Mouse (Mus musculus) limb, embryonic 13.5 days (tissue): Measurements from ENCODE around the gene Galntl5. TPM values are rescaled to one million over a fixed set of nuclear protein-coding genes. Genes with fewer than 3 reads are reported as not detected.

Source experiments
- ATAC-seq: fragments of 200-750 bp; cut with Nextera tagmentation; 2 replicates; pipeline ENCODE4 v1.8.0; 2017; ENCODE audit warnings: low read depth, moderate number of reproducible peaks, moderate TSS enrichment; ENCODE audit not compliant: low FRiP score
- H3K27ac ChIP-seq: fragments of 300-500 bp; sonication (generic); 2 replicates; pipeline ENCODE4 v1.5.1; 2015; ENCODE audit warnings: inconsistent platforms, mild to moderate bottlenecking, moderate library complexity
- H3K27me3 ChIP-seq: fragments of 300-500 bp; sonication (generic); 2 replicates; pipeline ENCODE4 v1.6.1; 2015; ENCODE audit warnings: mild to moderate bottlenecking, inconsistent platforms
- H3K36me3 ChIP-seq: fragments of 300-500 bp; sonication (generic); 2 replicates; pipeline ENCODE4 v1.6.1; 2015; ENCODE audit warnings: inconsistent platforms, mild to moderate bottlenecking, moderate library complexity
- H3K4me1 ChIP-seq: fragments of 300-500 bp; sonication (generic); 2 replicates; pipeline ENCODE4 v1.6.1; 2015; ENCODE audit warnings: inconsistent platforms
- H3K4me2 ChIP-seq: fragments of 300-500 bp; sonication (generic); replicated peaks from 2 replicates; pipeline ENCODE4 v1.6.1; 2015; ENCODE audit warnings: inconsistent platforms, mild to moderate bottlenecking, moderate library complexity
- H3K4me3 ChIP-seq: fragments of 300-500 bp; sonication (generic); 2 replicates; pipeline ENCODE4 v1.5.1; 2015; ENCODE audit warnings: moderate library complexity, mild to moderate bottlenecking, inconsistent platforms
- H3K9ac ChIP-seq: fragments of 300-500 bp; sonication (generic); 2 replicates; pipeline ENCODE4 v1.6.1; 2015; ENCODE audit warnings: mild to moderate bottlenecking, inconsistent platforms
- H3K9me3 ChIP-seq: fragments of 300-500 bp; sonication (generic); 2 replicates; pipeline ENCODE4 v1.6.1; 2016; ENCODE audit warnings: inconsistent platforms
- WGBS: fragments of 180-500 bp; shearing (Covaris S2); methylation state at CpG from one replicate; pipeline ENCODE4 v1.1.7; 2015; 5-methylcytosine and 5-hydroxymethylcytosine counted together
- polyA plus RNA-seq: library from polyadenylated mRNA; unstranded; fragments of >200 nt; fragmentation: Nextera tagmentation; extraction: Ambion mirVana; gene quantifications from 2 replicates; pipeline ENCODE4 v1.2.1, GENCODE M21; 2015

The Galntl5 gene
- polyA plus RNA-seq, result not detected in 2 replicates

GRCm38 (mm10) chr5:25181004-25181531, at the start of gene Galntl5:
Gene Galntl5 (plus strand): TSS chr5:25181460.
- Histone ChIP-seq H3K27me3 (no peaks in the 10 kb centered on the region), H3K9me3 (no peaks in the 10 kb centered on the region), H3K27ac (no peak within 1 kb of the TSS; the same call in 1 of the 2 replicates), H3K9ac (no peak within 1 kb of the TSS; the same call in 1 of the 2 replicates), H3K4me1 (0 out of 2 replicates have a peak, but pooled peaks cover 8% of the 10 kb centered on the region), H3K4me3 (no peak within 1 kb of the TSS), H3K4me2 (no peak within 1 kb of the TSS), H3K36me3 (no peaks in the 10 kb centered on the region)
- 82% methylated on average over 1 of the region's 1 CpGs for WGBS
- ATAC-seq, result peak; percentile 51; the same call in 1 of the 2 replicates

- H3K9me3 ChIP-seq, result no peaks in the 10 kb centered on the region
- H3K9ac ChIP-seq, result no peak overlapping the region
- no peak overlapping the region for H3K4me3 ChIP-seq
- no peaks in the 10 kb centered on the region for H3K4me1 ChIP-seq
- H3K27ac ChIP-seq, result no peak overlapping the region
- H3K4me2 ChIP-seq, result no peak overlapping the region
- 68% methylated on average over 7 of the region's 7 CpGs for WGBS
- no peak for ATAC-seq
- H3K27me3 ChIP-seq, result no peaks in the 10 kb centered on the region
- no peaks in the 10 kb centered on the region for H3K36me3 ChIP-seq
Observed at GRCm38 (mm10) chr5:25146705-25147104, 34.6 kb upstream of the Galntl5 start.

- Histone ChIP-seq H3K36me3 (no peaks in the 10 kb centered on the region), H3K4me2 (no peak overlapping the region), H3K4me1 (no peaks in the 10 kb centered on the region), H3K9ac (no peak overlapping the region), H3K27ac (no peak overlapping the region), H3K9me3 (no peaks in the 10 kb centered on the region), H3K4me3 (no peak overlapping the region), H3K27me3 (no peaks in the 10 kb centered on the region)
- ATAC-seq, result no peak
- 74% methylated on average over 2 of the region's 2 CpGs for WGBS
Observed at GRCm38 (mm10) chr5:25149331-25149965, 31.8 kb upstream of the Galntl5 start.

- Histone ChIP-seq H3K4me2 (no peak overlapping the region), H3K4me1 (no peaks in the 10 kb centered on the region), H3K36me3 (no peaks in the 10 kb centered on the region), H3K9me3 (no peaks in the 10 kb centered on the region), H3K9ac (no peak overlapping the region), H3K27me3 (no peaks in the 10 kb centered on the region), H3K4me3 (no peak overlapping the region), H3K27ac (no peak overlapping the region)
- ATAC-seq, result no peak
- WGBS, result 85% methylated on average over 2 of the region's 2 CpGs
Observed at GRCm38 (mm10) chr5:25153491-25153890, 27.8 kb upstream of the Galntl5 start.

- Histone ChIP-seq H3K4me1 (no peaks in the 10 kb centered on the region), H3K27ac (no peak overlapping the region), H3K4me3 (no peak overlapping the region), H3K4me2 (no peak overlapping the region), H3K9me3 (no peaks in the 10 kb centered on the region), H3K27me3 (no peaks in the 10 kb centered on the region), H3K9ac (no peak overlapping the region), H3K36me3 (no peaks in the 10 kb centered on the region)
- peak; percentile 77 for ATAC-seq
- 74% methylated on average over 3 of the region's 3 CpGs for WGBS
Observed at GRCm38 (mm10) chr5:25153996-25154395, 27.3 kb upstream of the Galntl5 start.

GRCm38 (mm10) chr5:25154823-25155222, 26.4 kb upstream of the Galntl5 start:
- no peaks in the 10 kb centered on the region for H3K9me3 ChIP-seq
- H3K4me1 ChIP-seq, result no peaks in the 10 kb centered on the region
- no peak overlapping the region for H3K4me3 ChIP-seq
- no peaks in the 10 kb centered on the region for H3K36me3 ChIP-seq
- H3K4me2 ChIP-seq, result no peak overlapping the region
- no peak overlapping the region for H3K9ac ChIP-seq
- no peak overlapping the region for H3K27ac ChIP-seq
- no peaks in the 10 kb centered on the region for H3K27me3 ChIP-seq
- WGBS, result 85% methylated on average over 4 of the region's 4 CpGs
- no peak for ATAC-seq

- 78% methylated on average over 3 of the region's 3 CpGs for WGBS
- Histone ChIP-seq H3K27me3 (no peaks in the 10 kb centered on the region), H3K27ac (no peak overlapping the region), H3K36me3 (no peaks in the 10 kb centered on the region), H3K4me1 (no peaks in the 10 kb centered on the region), H3K9me3 (no peaks in the 10 kb centered on the region), H3K9ac (no peak overlapping the region), H3K4me2 (no peak overlapping the region), H3K4me3 (no peak overlapping the region)
- no peak for ATAC-seq
Observed at GRCm38 (mm10) chr5:25155351-25155750, 25.9 kb upstream of the Galntl5 start.

GRCm38 (mm10) chr5:25157136-25157535, 24.1 kb upstream of the Galntl5 start:
- Histone ChIP-seq H3K4me3 (no peak overlapping the region), H3K9me3 (no peaks in the 10 kb centered on the region), H3K9ac (no peak overlapping the region), H3K27me3 (no peaks in the 10 kb centered on the region), H3K4me2 (no peak overlapping the region), H3K27ac (no peak overlapping the region), H3K36me3 (no peaks in the 10 kb centered on the region), H3K4me1 (no peaks in the 10 kb centered on the region)
- ATAC-seq, result no peak
- 41% methylated on average over 4 of the region's 4 CpGs for WGBS

- 41% methylated on average over 11 of the region's 11 CpGs for WGBS
- H3K4me3 ChIP-seq, result no peak overlapping the region
- ATAC-seq, result no peak
- H3K9ac ChIP-seq, result no peak overlapping the region
- no peaks in the 10 kb centered on the region for H3K27me3 ChIP-seq
- no peaks in the 10 kb centered on the region for H3K36me3 ChIP-seq
- no peak overlapping the region for H3K4me2 ChIP-seq
- no peaks in the 10 kb centered on the region for H3K4me1 ChIP-seq
- H3K27ac ChIP-seq, result no peak overlapping the region
- H3K9me3 ChIP-seq, result no peaks in the 10 kb centered on the region
Observed at GRCm38 (mm10) chr5:25160515-25160914, 20.7 kb upstream of the Galntl5 start.

- 75% methylated on average over 4 of the region's 4 CpGs for WGBS
- H3K9me3 ChIP-seq, result no peaks in the 10 kb centered on the region
- H3K4me3 ChIP-seq, result no peak overlapping the region
- no peaks in the 10 kb centered on the region for H3K4me1 ChIP-seq
- H3K27ac ChIP-seq, result no peak overlapping the region
- no peaks in the 10 kb centered on the region for H3K27me3 ChIP-seq
- H3K4me2 ChIP-seq, result no peak overlapping the region
- H3K36me3 ChIP-seq, result no peaks in the 10 kb centered on the region
- H3K9ac ChIP-seq, result no peak overlapping the region
- no peak for ATAC-seq
Observed at GRCm38 (mm10) chr5:25162981-25163380, 18.3 kb upstream of the Galntl5 start.

- H3K4me3 ChIP-seq, result no peak overlapping the region
- H3K9ac ChIP-seq, result no peak overlapping the region
- no peak overlapping the region for H3K27ac ChIP-seq
- 93% methylated on average over 3 of the region's 3 CpGs for WGBS
- H3K4me2 ChIP-seq, result no peak overlapping the region
- no peaks in the 10 kb centered on the region for H3K4me1 ChIP-seq
- H3K36me3 ChIP-seq, result no peaks in the 10 kb centered on the region
- no peak for ATAC-seq
- H3K27me3 ChIP-seq, result no peaks in the 10 kb centered on the region
- no peaks in the 10 kb centered on the region for H3K9me3 ChIP-seq
Observed at GRCm38 (mm10) chr5:25163938-25164337, 17.3 kb upstream of the Galntl5 start.

- Histone ChIP-seq H3K4me3 (no peak overlapping the region), H3K4me1 (no peaks in the 10 kb centered on the region), H3K9ac (no peak overlapping the region), H3K9me3 (no peaks in the 10 kb centered on the region), H3K36me3 (no peaks in the 10 kb centered on the region), H3K4me2 (no peak overlapping the region), H3K27ac (no peak overlapping the region), H3K27me3 (no peaks in the 10 kb centered on the region)
- 72% methylated on average over 1 of the region's 1 CpGs for WGBS
- no peak for ATAC-seq
Observed at GRCm38 (mm10) chr5:25164341-25164740, 16.9 kb upstream of the Galntl5 start.
